Mouse (Mus musculus) embryonic facial prominence, embryonic 10.5 days (tissue): ENCODE measurements around the gene Epb42. TPM values are rescaled to one million over a fixed set of nuclear protein-coding genes. Genes with fewer than 3 reads are reported as not detected.
"Not testable (repeated sequence)": the region's sequence is repeated elsewhere in the genome, so short reads cannot be mapped to it uniquely, and the experiment has no call there.

ENCODE experiments used
- DNase-seq: peaks from one replicate; pipeline ENCODE4 v3.0.0-alpha.2; 2017; ENCODE audit warnings: low spot score
- H3K27ac ChIP-seq: fragments of 300-500 bp; sonication (generic); replicated peaks from 2 replicates; pipeline ENCODE4 v1.5.1; 2016; ENCODE audit warnings: mild to moderate bottlenecking
- H3K27me3 ChIP-seq: fragments of 300-500 bp; sonication (generic); replicated peaks from 2 replicates; pipeline ENCODE4 v1.6.1; 2016; ENCODE audit warnings: low read depth, mild to moderate bottlenecking; ENCODE audit not compliant: poor library complexity, severe bottlenecking
- H3K36me3 ChIP-seq: fragments of 300-500 bp; sonication (generic); replicated peaks from 2 replicates; pipeline ENCODE4 v1.6.1; 2016; ENCODE audit warnings: mild to moderate bottlenecking, moderate library complexity
- H3K4me1 ChIP-seq: fragments of 300-500 bp; sonication (generic); 2 replicates; pipeline ENCODE4 v1.6.1; 2016
- H3K4me3 ChIP-seq: fragments of 300-500 bp; sonication (generic); 2 replicates; pipeline ENCODE4 v1.5.1; 2016; ENCODE audit warnings: mild to moderate bottlenecking, moderate library complexity
- H3K9me3 ChIP-seq: fragments of 300-500 bp; sonication (generic); 2 replicates; pipeline ENCODE4 v1.6.1; 2016; ENCODE audit warnings: mild to moderate bottlenecking
- WGBS: fragments of 180-500 bp; shearing (Covaris S2); methylation state at CpG from one replicate; pipeline ENCODE4 v1.1.7; 2016; 5-methylcytosine and 5-hydroxymethylcytosine counted together
- microRNA-seq: library from miRNA; unstranded; fragments of <30 nt; microRNA quantifications from one replicate; pipeline ENCODE4, GENCODE M21; 2017
- polyA plus RNA-seq: library from polyadenylated mRNA; unstranded; fragments of >200 nt; fragmentation: Nextera tagmentation; extraction: Ambion mirVana; gene quantifications from 2 replicates; pipeline ENCODE4 v1.2.1, GENCODE M21; 2016

The Epb42 gene
- polyA plus RNA-seq, 1 experiment from 2014 or later, result 5.1 TPM

- peaks cover 32% of the 10 kb centered on the region for H3K4me1 ChIP-seq
- no peaks in the 10 kb centered on the region for H3K9me3 ChIP-seq
- WGBS, result 17% methylated on average over 5 of the region's 5 CpGs
- peaks cover 18% of the 10 kb centered on the region for H3K27me3 ChIP-seq
- H3K27ac ChIP-seq, result no peak overlapping the region
- H3K36me3 ChIP-seq, result no peaks in the 10 kb centered on the region
- H3K4me3 ChIP-seq, result peak overlapping the region; percentile 33; the same call in 1 of the 2 replicates
- DNase-seq, result peak; percentile 19
Observed at GRCm38 (mm10) chr2:120972964-120973363, 63.9 kb downstream of the Epb42 start.

- peaks cover 30% of the 10 kb centered on the region for H3K4me1 ChIP-seq
- DNase-seq, H3K4me3 ChIP-seq, H3K9me3 ChIP-seq, H3K27ac ChIP-seq, H3K36me3 ChIP-seq: not testable (repeated sequence)
- H3K27me3 ChIP-seq, result peaks cover 11% of the 10 kb centered on the region
- WGBS, result 94% methylated on average over 8 of the region's 8 CpGs
Observed at GRCm38 (mm10) chr2:120972257-120972656, 64.6 kb downstream of the Epb42 start.

DNA sequence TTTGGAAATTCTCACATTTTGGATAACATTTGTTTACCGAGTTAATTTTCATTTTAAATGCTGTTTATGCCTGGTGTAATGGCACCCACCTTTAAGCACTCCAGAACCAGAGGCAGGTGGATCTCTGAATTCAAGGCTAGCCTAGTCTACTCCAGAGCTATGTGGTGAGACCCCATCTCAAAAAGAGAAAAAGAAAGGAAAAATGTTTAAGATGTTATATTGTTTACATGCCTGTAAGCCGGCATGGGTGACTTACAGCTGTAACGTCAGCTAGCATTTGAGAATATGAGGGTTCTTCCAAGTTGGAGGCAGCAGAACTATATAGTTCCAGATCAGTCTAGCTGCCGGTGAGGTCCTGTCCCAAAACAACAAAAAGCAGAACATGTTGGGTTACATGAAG, 65.1 kb downstream of the Epb42 start:
- H3K27me3 ChIP-seq, result peaks cover 8% of the 10 kb centered on the region
- 87% methylated on average over 4 of the region's 4 CpGs for WGBS
- 0 out of 2 replicates have a peak, but pooled peaks cover 2% of the 10 kb centered on the region for H3K36me3 ChIP-seq
- H3K27ac ChIP-seq, result no peak overlapping the region
- H3K4me3 ChIP-seq, result no peak overlapping the region
- H3K4me1 ChIP-seq, result peaks cover 25% of the 10 kb centered on the region
- H3K9me3 ChIP-seq, result no peaks in the 10 kb centered on the region
- no peak for DNase-seq

DNA sequence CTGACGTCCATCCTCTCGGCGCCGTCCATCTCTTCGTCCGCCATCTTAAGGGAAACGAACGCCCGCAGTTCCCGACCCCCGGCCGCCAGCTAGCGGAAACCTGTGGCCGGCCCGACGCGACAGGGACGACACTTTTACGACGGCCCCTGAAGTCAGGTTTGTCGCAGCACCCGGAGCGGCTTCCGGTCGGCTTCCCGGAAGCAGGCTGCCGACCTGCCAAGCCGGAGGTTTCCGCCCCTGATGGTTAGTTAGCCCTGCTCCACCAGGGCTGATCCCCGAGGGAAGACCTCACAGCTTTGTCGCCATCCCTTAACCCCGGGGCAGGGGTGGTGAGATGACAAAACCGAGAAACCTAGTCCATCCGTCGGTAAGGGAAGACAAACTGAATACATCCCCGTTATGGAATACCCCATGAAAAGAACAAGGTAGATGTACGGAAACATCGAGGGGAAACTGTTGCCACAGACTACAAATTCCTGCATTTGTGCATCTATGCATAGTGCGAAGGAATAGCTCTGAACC, 66.3 kb downstream of the Epb42 start, which contains the start of gene Ubr1:
Gene Ubr1, minus strand, starts transcription at position 157 of the 522 bp plus-strand sequence.
- H3K27me3 ChIP-seq, result peaks cover under 1% of the 10 kb centered on the region; the same call in 1 of the 2 replicates
- peak within 1 kb of the TSS; percentile 90 for H3K4me3 ChIP-seq
- peaks cover 22% of the 10 kb centered on the region for H3K4me1 ChIP-seq
- H3K27ac ChIP-seq, result peak within 1 kb of the TSS; percentile 96
- H3K36me3 ChIP-seq, result peaks cover 8% of the 10 kb centered on the region; the same call in 1 of the 2 replicates
- no peaks in the 10 kb centered on the region for H3K9me3 ChIP-seq
- peak; percentile 93 for DNase-seq
- under 1% methylated on average over 39 of the region's 39 CpGs for WGBS

DNA sequence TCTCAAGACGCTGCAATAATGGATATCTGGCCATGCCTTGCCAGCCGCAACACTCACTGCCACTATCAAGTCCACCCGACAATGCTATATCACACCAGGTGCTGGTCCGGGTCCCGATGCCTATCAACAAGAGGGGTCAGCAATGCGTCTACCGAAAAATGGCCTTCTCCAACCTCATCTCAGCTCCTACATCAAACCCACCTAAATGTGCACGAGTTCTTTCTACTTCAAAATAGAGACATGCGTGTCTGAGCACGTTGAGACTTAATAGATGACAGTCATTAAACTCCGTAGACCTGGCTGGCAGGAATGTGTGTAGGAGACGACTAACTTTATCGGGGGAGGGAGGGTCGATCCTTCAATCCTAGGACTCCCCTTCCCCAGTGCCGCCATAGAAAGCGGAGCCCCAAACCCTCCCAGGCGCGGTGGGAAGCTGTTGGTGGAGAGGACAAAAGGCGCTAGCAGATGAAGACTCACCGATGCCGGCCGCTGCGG, 66.8 kb downstream of the Epb42 start:
- DNase-seq, result no peak
- peaks cover 8% of the 10 kb centered on the region; the same call in 1 of the 2 replicates for H3K36me3 ChIP-seq
- peak overlapping the region; percentile 96 for H3K27ac ChIP-seq
- H3K4me3 ChIP-seq, result peak overlapping the region; percentile 90
- no peaks in the 10 kb centered on the region for H3K9me3 ChIP-seq
- H3K4me1 ChIP-seq, result peaks cover 22% of the 10 kb centered on the region
- H3K27me3 ChIP-seq, result no peaks in the 10 kb centered on the region
- under 1% methylated on average over 23 of the region's 23 CpGs for WGBS

Small RNA genes lying within 50 kb of the gene (microRNA-seq; reads per million reads assigned to microRNA genes)
- not detected for gene Gm44325

Other genes with a start within 250 kb of the Epb42 start
- gene Cdan1, start 186.9 kb downstream of the Epb42 start, polyA plus RNA-seq, result 5.6 and 5.7 TPM in 2 replicates
- gene Ttbk2, start 186.5 kb downstream of the Epb42 start, polyA plus RNA-seq, result 4.7 and 4.9 TPM in 2 replicates
- gene Ubr1, start 66.4 kb downstream of the Epb42 start, polyA plus RNA-seq, result 24.5 and 27.3 TPM in 2 replicates
- gene Tmem62, start 60.1 kb downstream of the Epb42 start, polyA plus RNA-seq, result 3.2 TPM in 2 replicates
- 34.0 and 34.2 TPM in 2 replicates for gene Ccndbp1, start 28.7 kb downstream of the Epb42 start, polyA plus RNA-seq
- gene Tgm5, start 48.8 kb upstream of the Epb42 start, polyA plus RNA-seq, result not detected in 2 replicates
- gene Tgm7, start 72.7 kb upstream of the Epb42 start, polyA plus RNA-seq, result not detected in 2 replicates
- 19.7 and 22.4 TPM in 2 replicates for gene Adal, start 103.4 kb upstream of the Epb42 start, polyA plus RNA-seq
- gene Lcmt2, start 103.6 kb upstream of the Epb42 start, polyA plus RNA-seq, result 21.5 and 22.5 TPM in 2 replicates
- gene Tubgcp4, start 133.6 kb upstream of the Epb42 start, polyA plus RNA-seq, result 82.1 and 87.5 TPM in 2 replicates
- gene Zscan29, start 134.1 kb upstream of the Epb42 start, polyA plus RNA-seq, result 12.0 and 14.7 TPM in 2 replicates
- 120 and 124 TPM in 2 replicates for gene Trp53bp1, start 234.3 kb upstream of the Epb42 start, polyA plus RNA-seq